Mouse (Mus musculus): ENCODE results near the gene Cfap52.

DNA sequence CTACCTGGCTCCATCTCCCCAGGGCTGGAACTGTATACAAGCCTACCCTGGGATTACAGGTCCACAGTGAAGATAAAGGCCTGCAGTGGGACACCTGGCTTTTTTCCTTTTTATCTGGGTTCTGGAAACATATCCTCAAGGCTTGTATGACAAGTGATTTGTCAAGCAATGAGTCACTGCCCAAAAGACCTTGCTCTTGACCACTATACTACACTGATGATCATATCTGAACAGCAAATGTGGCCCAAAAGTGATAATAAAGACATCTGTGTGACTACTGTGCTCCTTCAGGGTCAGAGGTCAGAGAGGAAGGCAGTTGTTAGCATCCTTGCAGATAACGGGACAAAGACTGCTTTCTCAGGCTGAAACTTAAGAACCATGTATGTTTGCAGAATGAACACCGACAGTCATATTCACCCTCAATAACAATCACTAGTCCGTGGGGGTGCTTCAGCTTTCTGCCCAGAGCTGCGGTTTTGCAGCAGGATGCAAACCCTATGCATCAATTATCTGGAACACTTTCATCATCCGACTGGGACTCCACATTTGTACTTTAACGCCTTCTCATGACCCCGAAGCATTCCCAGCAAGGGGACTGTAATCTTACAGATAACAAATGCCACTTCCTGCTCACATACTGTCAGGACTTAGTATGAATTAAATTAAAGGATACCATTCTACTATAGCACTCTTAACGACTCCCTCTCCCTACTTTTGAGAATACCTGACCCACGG lies 45.1 kb downstream of the Cfap52 start:
- no peak for TF ChIP-seq CTCF (IDR thresholded peaks at IDR 0.05; ENCODE audit: control insufficient read depth, insufficient read depth, insufficient read length)
- TF ChIP-seq USF1 (IDR thresholded peaks at IDR 0.05; ENCODE audit: low read depth): no peak
- peak; percentile 66 for TF ChIP-seq MYOD1 (IDR thresholded peaks at IDR 0.05; ENCODE audit: control insufficient read depth, insufficient read length, low read depth)
- peak; percentile 62 for TF ChIP-seq CEBPB (IDR thresholded peaks at IDR 0.05; ENCODE audit: low read depth)
- TF ChIP-seq MYOG (IDR thresholded peaks at IDR 0.05; ENCODE audit: control insufficient read depth, extremely low read depth, insufficient read length): no peak

Measured in C2C12 (cell line).